Mouse (Mus musculus) neural tube, embryonic 15.5 days (tissue): ENCODE measurements around the gene Rbm28. TPM values are rescaled to one million over a fixed set of nuclear protein-coding genes. Genes with fewer than 3 reads are reported as not detected.
"Not testable (repeated sequence)": the region's sequence is repeated elsewhere in the genome, so short reads cannot be mapped to it uniquely, and the experiment has no call there.

Source experiments
- ATAC-seq: fragments of 200-750 bp; cut with Nextera tagmentation; 2 replicates; pipeline ENCODE4 v1.8.0; 2017; ENCODE audit warnings: mild to moderate bottlenecking, moderate TSS enrichment, moderate library complexity; ENCODE audit not compliant: low FRiP score
- H3K27ac ChIP-seq: fragments of 300-500 bp; sonication (generic); replicated peaks from 2 replicates; pipeline ENCODE4 v1.5.1; 2015; ENCODE audit warnings: mild to moderate bottlenecking, inconsistent platforms
- H3K27me3 ChIP-seq: fragments of 300-500 bp; sonication (generic); replicated peaks from 2 replicates; pipeline ENCODE4 v1.6.1; 2015; ENCODE audit warnings: inconsistent platforms
- H3K36me3 ChIP-seq: fragments of 300-500 bp; sonication (generic); 2 replicates; pipeline ENCODE4 v1.6.1; 2015; ENCODE audit warnings: inconsistent platforms
- H3K4me1 ChIP-seq: fragments of 300-500 bp; sonication (generic); 2 replicates; pipeline ENCODE4 v1.6.1; 2015; ENCODE audit warnings: inconsistent platforms
- H3K4me2 ChIP-seq: fragments of 300-500 bp; sonication (generic); 2 replicates; pipeline ENCODE4 v1.6.1; 2015; ENCODE audit warnings: inconsistent platforms, mild to moderate bottlenecking, moderate library complexity
- H3K4me3 ChIP-seq: fragments of 300-500 bp; sonication (generic); replicated peaks from 2 replicates; pipeline ENCODE4 v1.5.1; 2015; ENCODE audit warnings: mild to moderate bottlenecking, inconsistent platforms
- H3K9ac ChIP-seq: fragments of 300-500 bp; sonication (generic); replicated peaks from 2 replicates; pipeline ENCODE4 v1.6.1; 2015; ENCODE audit warnings: mild to moderate bottlenecking, inconsistent platforms
- H3K9me3 ChIP-seq: fragments of 300-500 bp; sonication (generic); replicated peaks from 2 replicates; pipeline ENCODE4 v1.6.1; 2016; ENCODE audit warnings: inconsistent platforms
- WGBS: fragments of 180-500 bp; shearing (Covaris S2); methylation state at CpG from one replicate; pipeline ENCODE4 v1.1.7; 2015; ENCODE audit warnings: mixed read lengths; 5-methylcytosine and 5-hydroxymethylcytosine counted together
- polyA plus RNA-seq: library from polyadenylated mRNA; unstranded; fragments of >200 nt; fragmentation: Nextera tagmentation; extraction: Ambion mirVana; gene quantifications from 2 replicates; pipeline ENCODE4 v1.2.1, GENCODE M21; 2015

The Rbm28 gene
- polyA plus RNA-seq, 1 experiment from 2014 or later: 38.2 TPM

DNA sequence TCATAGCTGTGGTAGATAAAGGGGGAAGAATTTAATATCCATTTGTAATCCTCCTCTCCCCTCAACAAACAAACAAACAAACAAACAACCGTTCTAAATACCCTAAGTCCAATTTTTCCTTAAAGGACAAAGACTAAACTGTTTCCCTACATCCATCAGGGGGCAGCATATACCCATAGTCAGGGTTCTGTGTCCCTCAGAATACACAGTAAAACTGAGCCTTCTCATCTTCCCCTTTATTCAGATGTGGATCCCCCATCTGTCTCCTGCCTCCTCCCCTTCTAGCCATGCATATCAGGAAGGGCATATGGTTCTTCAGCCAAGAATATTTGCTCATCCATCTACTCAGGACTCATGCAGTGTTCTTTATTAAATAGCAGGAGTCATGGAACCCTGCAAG is 1.4 kb upstream of the Rbm28 start:
- H3K27me3 ChIP-seq: peaks cover 33% of the 10 kb centered on the region
- peak; percentile 66 for ATAC-seq
- no peaks in the 10 kb centered on the region for H3K9me3 ChIP-seq
- H3K4me3 ChIP-seq: no peak overlapping the region
- H3K27ac ChIP-seq: peak overlapping the region; percentile 33; the same call in 1 of the 2 replicates
- no peaks in the 10 kb centered on the region for H3K36me3 ChIP-seq
- 0 out of 2 replicates have a peak overlapping the region, but pooled peaks have one; percentile 17 for H3K9ac ChIP-seq
- 6% methylated on average over 1 of the region's 1 CpGs for WGBS
- peaks cover 57% of the 10 kb centered on the region for H3K4me1 ChIP-seq
- no peak overlapping the region for H3K4me2 ChIP-seq

DNA sequence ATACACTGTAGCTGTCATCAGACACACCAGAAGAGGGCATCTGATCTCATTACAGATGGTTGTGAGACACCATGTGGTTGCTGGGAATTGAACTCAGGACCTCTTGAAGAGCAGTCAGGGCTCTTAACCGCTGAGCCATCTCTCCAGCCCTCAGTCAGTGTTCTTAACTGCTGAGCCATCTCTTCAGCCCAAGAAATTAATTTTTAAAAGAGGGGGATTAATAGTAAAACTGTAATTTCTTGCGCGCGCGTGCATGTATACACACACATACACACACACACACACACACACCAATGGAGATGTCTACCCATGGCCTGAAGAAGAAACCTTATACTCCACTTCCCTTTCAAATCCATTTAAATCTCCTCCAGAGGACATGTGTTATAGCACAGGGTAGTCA is 3.5 kb downstream of the Rbm28 start:
- peaks cover 25% of the 10 kb centered on the region for H3K4me1 ChIP-seq
- not testable (repeated sequence) for H3K4me3 ChIP-seq, H3K4me2 ChIP-seq, ATAC-seq, H3K27ac ChIP-seq, H3K9me3 ChIP-seq, H3K27me3 ChIP-seq, H3K9ac ChIP-seq
- peaks cover 40% of the 10 kb centered on the region for H3K36me3 ChIP-seq
- 100% methylated on average over 5 of the region's 5 CpGs for WGBS

DNA sequence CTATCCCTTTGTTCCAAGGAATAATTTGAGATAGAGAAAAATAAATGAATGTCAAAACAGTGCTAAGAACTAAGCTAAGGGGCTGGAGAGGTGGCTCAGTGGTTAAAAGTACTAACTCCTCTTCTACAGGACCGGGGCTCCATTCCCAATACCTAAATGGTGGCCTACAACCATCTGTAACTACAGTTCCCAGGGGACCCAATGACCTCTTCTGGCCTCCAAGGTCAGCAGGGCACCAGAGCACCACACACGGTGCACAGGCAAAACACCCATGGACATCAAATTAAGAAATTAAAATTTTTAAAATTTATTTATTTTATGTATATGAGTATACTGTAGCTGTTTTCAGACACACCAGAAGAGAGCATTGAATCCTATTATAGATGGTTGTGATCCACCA is 4.0 kb downstream of the Rbm28 start:
- ATAC-seq: no peak
- Histone ChIP-seq H3K27me3 (no peaks in the 10 kb centered on the region), H3K9ac (no peak overlapping the region), H3K9me3 (no peaks in the 10 kb centered on the region), H3K27ac (no peak overlapping the region), H3K36me3 (peaks cover 45% of the 10 kb centered on the region), H3K4me3 (no peak overlapping the region), H3K4me1 (peaks cover 24% of the 10 kb centered on the region), H3K4me2 (no peak overlapping the region)
- 94% methylated on average over 2 of the region's 2 CpGs for WGBS

DNA sequence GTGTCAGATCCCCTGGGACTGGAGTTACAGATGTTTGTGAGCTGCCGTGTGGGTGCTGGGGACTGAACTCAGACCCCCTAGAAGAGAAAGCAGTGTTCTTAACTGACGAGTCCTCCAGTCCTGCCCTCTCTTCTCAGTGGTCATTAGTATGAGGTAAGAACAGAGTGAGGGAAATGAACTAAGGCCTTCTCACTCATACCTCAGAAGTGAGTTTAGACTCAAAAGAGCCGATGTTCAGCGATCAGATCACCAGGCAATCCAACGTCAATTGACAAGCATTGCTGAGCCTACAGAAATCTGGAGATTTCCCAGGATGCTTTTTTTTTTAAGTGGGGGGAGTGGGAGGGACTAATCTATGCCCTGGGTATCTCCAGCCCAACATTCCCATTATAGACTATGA is 8.5 kb downstream of the Rbm28 start:
- ATAC-seq: no peak
- Histone ChIP-seq H3K27ac (no peak overlapping the region), H3K4me2 (no peak overlapping the region), H3K36me3 (peaks cover 81% of the 10 kb centered on the region), H3K27me3 (no peaks in the 10 kb centered on the region), H3K4me1 (no peaks in the 10 kb centered on the region), H3K4me3 (no peak overlapping the region), H3K9ac (no peak overlapping the region), H3K9me3 (no peaks in the 10 kb centered on the region)
- 94% methylated on average over 5 of the region's 5 CpGs for WGBS

DNA sequence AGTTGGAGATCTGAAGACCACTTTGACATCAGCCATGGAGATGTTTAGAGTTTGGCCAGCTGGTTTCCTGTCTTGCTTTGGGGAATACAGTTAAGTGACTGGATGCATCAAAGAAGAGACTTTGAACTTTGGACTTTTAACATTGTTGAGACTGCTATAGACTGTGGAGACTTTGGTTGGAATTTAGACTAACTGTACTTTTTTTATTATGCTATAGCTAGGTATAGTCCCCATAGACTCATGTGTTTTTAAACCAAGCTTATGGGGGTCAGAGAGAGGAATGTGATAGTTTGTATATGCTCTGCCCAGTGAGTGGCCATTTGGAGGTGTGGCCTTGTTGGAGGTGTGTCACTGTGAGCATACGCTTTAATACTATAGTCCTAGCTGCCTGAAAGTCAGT is 14.8 kb downstream of the Rbm28 start:
- WGBS: 100% methylated on average over 1 of the region's 1 CpGs
- no peak overlapping the region for H3K4me2 ChIP-seq
- H3K4me3 ChIP-seq: no peak overlapping the region
- H3K9me3 ChIP-seq: no peaks in the 10 kb centered on the region
- peaks cover 49% of the 10 kb centered on the region for H3K36me3 ChIP-seq
- no peak overlapping the region for H3K27ac ChIP-seq
- H3K4me1 ChIP-seq: no peaks in the 10 kb centered on the region
- no peaks in the 10 kb centered on the region for H3K27me3 ChIP-seq
- no peak overlapping the region for H3K9ac ChIP-seq
- no peak for ATAC-seq

DNA sequence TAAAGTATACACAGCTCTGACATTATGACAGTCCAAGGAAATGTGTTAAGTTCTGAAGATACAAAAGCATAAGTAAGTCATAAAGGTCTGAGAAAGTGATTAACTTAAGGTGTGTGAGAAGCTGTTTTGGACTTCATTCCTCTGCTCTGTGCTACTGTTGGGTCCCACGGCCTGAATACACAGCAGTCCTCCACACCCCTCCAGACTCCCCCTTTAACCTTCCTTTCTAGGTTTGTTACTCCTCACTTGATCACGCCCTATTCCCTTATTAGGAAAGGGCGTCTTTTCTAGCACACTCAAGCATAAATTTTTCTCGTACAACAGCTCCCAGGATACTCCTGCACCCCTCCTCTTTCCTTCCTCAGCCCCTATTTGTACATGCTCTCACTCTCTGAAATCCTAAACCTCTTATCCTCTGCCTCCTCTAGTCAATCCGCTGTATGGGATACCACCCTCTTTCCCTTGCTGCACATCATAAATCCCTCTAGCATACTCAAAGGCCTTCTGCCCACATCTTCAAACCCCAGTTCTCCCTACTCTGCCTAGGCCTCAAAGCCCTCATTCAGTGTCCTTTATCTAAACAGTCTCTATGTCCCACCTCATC is 17.3 kb downstream of the Rbm28 start:
- ATAC-seq: no peak

GRCm38 (mm10) chr6:29146641-29147040 is 18.2 kb downstream of the Rbm28 start:
- WGBS: 71% methylated on average over 7 of the region's 7 CpGs

More for the DNA sequence above, 17.3 kb downstream of the Rbm28 start:
- no peaks in the 10 kb centered on the region for H3K9me3 ChIP-seq
- no peak overlapping the region for H3K27ac ChIP-seq
- no peak overlapping the region for H3K4me2 ChIP-seq
- peaks cover 35% of the 10 kb centered on the region for H3K36me3 ChIP-seq
- no peak overlapping the region for H3K9ac ChIP-seq
- 89% methylated on average over 5 of the region's 5 CpGs for WGBS
- H3K4me1 ChIP-seq: no peaks in the 10 kb centered on the region
- H3K4me3 ChIP-seq: no peak overlapping the region
- no peaks in the 10 kb centered on the region for H3K27me3 ChIP-seq

GRCm38 (mm10) chr6:29145456-29146307 is 19.1 kb downstream of the Rbm28 start:
- H3K4me3 ChIP-seq: no peak overlapping the region
- no peak overlapping the region for H3K9ac ChIP-seq
- H3K27ac ChIP-seq: no peak overlapping the region
- peaks cover 23% of the 10 kb centered on the region for H3K36me3 ChIP-seq
- no peak overlapping the region for H3K4me2 ChIP-seq
- H3K9me3 ChIP-seq: no peaks in the 10 kb centered on the region
- WGBS: 68% methylated on average over 12 of the region's 12 CpGs
- H3K4me1 ChIP-seq: no peaks in the 10 kb centered on the region
- ATAC-seq: no peak
- no peaks in the 10 kb centered on the region for H3K27me3 ChIP-seq

More at GRCm38 (mm10) chr6:29146641-29147040, 18.2 kb downstream of the Rbm28 start:
- Histone ChIP-seq H3K4me2 (no peak overlapping the region), H3K4me1 (no peaks in the 10 kb centered on the region), H3K9me3 (no peaks in the 10 kb centered on the region), H3K27ac (no peak overlapping the region), H3K27me3 (no peaks in the 10 kb centered on the region), H3K9ac (no peak overlapping the region), H3K36me3 (peaks cover 32% of the 10 kb centered on the region), H3K4me3 (no peak overlapping the region)
- no peak for ATAC-seq

- ATAC-seq: no peak
- H3K27me3 ChIP-seq: no peaks in the 10 kb centered on the region
- H3K36me3 ChIP-seq: peaks cover 21% of the 10 kb centered on the region
- H3K4me3 ChIP-seq: no peak overlapping the region
- no peak overlapping the region for H3K27ac ChIP-seq
- H3K4me1 ChIP-seq: no peaks in the 10 kb centered on the region
- no peak overlapping the region for H3K4me2 ChIP-seq
- WGBS: 73% methylated on average over 3 of the region's 3 CpGs
- no peak overlapping the region for H3K9ac ChIP-seq
- no peaks in the 10 kb centered on the region for H3K9me3 ChIP-seq
These were observed 19.8 kb downstream of the Rbm28 start for GRCm38 (mm10) chr6:29144971-29145370.

DNA sequence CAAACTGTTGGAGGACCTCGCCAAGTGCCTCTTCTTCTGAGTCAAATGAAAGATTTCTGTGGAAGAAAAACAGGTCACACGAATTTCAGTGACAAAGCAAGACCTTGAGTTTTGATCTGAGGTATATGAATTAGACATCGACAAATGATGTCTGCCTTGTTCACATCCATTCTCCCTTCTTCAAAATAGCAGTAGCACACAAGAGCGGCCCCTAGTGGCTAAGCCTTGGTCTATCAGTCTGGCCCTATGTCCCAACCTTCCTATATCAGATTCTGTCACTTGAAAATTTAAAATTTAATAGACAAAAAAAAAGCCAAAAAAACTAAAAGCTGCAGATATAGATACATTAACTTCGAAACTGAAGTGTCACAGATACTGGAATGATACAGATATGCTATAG is 21.2 kb downstream of the Rbm28 start:
- 42% methylated on average over 5 of the region's 5 CpGs for WGBS
- Histone ChIP-seq H3K27ac (no peak overlapping the region), H3K36me3 (peaks cover 13% of the 10 kb centered on the region; the same call in 1 of the 2 replicates), H3K4me3 (no peak overlapping the region), H3K9ac (no peak overlapping the region), H3K4me2 (no peak overlapping the region), H3K27me3 (no peaks in the 10 kb centered on the region), H3K9me3 (no peaks in the 10 kb centered on the region), H3K4me1 (no peaks in the 10 kb centered on the region)
- no peak for ATAC-seq

- 96% methylated on average over 9 of the region's 9 CpGs for WGBS
- no peak for ATAC-seq
- no peaks in the 10 kb centered on the region for H3K9me3 ChIP-seq
- no peaks in the 10 kb centered on the region for H3K4me1 ChIP-seq
- H3K9ac ChIP-seq: no peak overlapping the region
- H3K27ac ChIP-seq: no peak overlapping the region
- H3K4me3 ChIP-seq: no peak overlapping the region
- H3K36me3 ChIP-seq: peaks cover 50% of the 10 kb centered on the region
- no peaks in the 10 kb centered on the region for H3K27me3 ChIP-seq
- H3K4me2 ChIP-seq: no peak overlapping the region
These were observed 27.4 kb downstream of the Rbm28 start for GRCm38 (mm10) chr6:29137441-29137840.

GRCm38 (mm10) chr6:29133100-29133499 is 31.7 kb downstream of the Rbm28 start:
- ATAC-seq: no peak
- 93% methylated on average over 9 of the region's 9 CpGs for WGBS
- H3K4me2 ChIP-seq: no peak overlapping the region
- no peaks in the 10 kb centered on the region for H3K4me1 ChIP-seq
- H3K4me3 ChIP-seq: no peak overlapping the region
- H3K9ac ChIP-seq: no peak overlapping the region
- H3K36me3 ChIP-seq: peaks cover 87% of the 10 kb centered on the region
- H3K27ac ChIP-seq: no peak overlapping the region
- no peaks in the 10 kb centered on the region for H3K9me3 ChIP-seq
- no peaks in the 10 kb centered on the region for H3K27me3 ChIP-seq
